ENCODE assay signal across 16 mouse cellular contexts in the genomic region with DNA sequence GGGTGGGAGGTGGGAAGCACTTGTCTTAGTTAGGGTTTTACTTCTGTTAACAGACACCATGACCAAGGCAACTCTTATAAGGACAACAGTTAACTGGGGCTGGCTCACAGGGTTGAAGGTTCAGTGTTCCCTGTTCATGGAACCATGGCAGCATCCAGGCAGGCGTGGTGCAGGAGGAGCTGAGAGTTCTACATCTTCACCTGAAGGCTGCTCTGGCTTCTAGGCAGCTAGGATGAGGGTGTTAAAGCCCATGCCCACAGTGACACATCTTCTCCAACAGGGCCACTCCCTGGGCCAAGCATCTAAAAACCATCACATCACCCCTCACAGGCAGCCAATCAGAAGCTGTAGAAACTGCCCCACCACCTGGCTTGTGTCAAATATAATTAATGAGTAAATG.
DNase-seq lines count a peak whose midpoint lies in the region.
"Had no signal": no experiment of that assay in that cellular context is flagged by ENCODE, and none has a peak within 500 bp of the region (broad histone marks: within the 10 kb centered on the region; RNA-seq: fewer than 3 reads in every experiment).

No protein-coding gene starts in this region.

- peak; percentile 42 for DNase-seq in kidney, adult 11 months
- DNase-seq in kidney, postnatal 10 days, result no peak
- peak; percentile 24 to 65 for DNase-seq in kidney, adult 8-10 months
- no peak for DNase-seq in kidney, adult 18-20 months
- peak; percentile 4 to 53 for DNase-seq in kidney, postnatal 36 days
- DNase-seq in kidney, postnatal 4 days, result no peak
- DNase-seq in right cerebral cortex, postnatal 10 days (ENCODE audit: low spot score in 2 of 2), result no peak
- DNase-seq: adrenal gland, adult 8-10 months; adrenal gland, postnatal 14 days; adrenal gland, postnatal 36 days; B cell, adult 2 months; cerebellum, adult 11-12 months; cerebellum, adult 2 months; cerebellum, adult 9-10 months; cerebellum, postnatal 10 days; cerebellum, postnatal 25 days had no signal

Comparison
In these comparisons a context has a peak if more than half of its experiments do, and no peak if none do; other contexts are left out.
1. DNase-seq: peak in kidney, adult 11 months (single experiment), kidney, adult 8-10 months (2 of 2) and kidney, postnatal 36 days (2 of 2); none in kidney, postnatal 10 days (single experiment), kidney, adult 18-20 months (single experiment), kidney, postnatal 4 days (0 of 2) and right cerebral cortex, postnatal 10 days (0 of 2).